Mouse (Mus musculus) 3T3-L1 (cell line): ENCODE measurements around the gene Mrpl37.

Experiments
- DNase-seq: peaks from one replicate; pipeline ENCODE4 v3.0.0-alpha.2; 2015; ENCODE audit warnings: low read depth, low spot score

The Mrpl37 gene

DNA sequence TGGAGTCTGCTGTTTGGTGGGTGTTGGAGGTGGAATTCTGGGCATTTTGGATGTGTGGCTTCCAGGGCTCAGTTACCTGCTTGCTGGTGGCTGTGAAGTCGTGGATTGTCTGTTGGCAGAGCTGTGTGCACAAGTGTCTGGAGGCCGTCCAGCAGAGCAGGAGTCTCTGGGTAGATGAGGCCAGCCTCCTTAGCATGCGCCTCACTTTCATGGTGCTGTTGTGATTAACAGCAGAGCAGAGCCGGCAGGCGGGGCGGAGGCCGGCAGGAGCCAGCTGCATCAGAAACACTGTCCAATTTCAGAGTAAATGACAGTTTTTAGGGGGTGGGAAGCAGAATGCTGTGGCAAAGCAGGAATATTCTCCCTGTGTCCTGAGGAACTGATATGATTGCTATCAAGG is 47.6 kb downstream of the Mrpl37 start:
- DNase-seq, result no peak

DNA sequence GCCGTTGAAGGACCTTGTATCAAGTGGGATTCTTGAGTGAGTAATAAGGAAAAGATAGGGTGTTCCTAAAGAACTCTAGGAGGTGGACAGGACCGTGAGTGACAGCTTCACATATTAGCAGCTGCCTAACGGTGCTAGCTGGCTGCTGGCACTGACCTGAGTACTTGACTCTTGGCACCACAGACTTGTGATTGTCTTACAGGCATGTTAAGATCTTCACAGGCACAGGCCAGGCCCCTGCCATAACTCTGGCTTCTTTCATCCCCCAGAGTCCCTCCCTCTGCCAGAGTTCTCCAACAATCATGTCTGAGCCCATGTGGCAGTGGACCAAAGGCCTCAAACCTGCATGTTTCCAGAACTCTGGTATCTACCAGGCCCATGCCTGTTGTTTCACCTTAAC is 48.1 kb downstream of the Mrpl37 start:
- DNase-seq, result no peak

DNA sequence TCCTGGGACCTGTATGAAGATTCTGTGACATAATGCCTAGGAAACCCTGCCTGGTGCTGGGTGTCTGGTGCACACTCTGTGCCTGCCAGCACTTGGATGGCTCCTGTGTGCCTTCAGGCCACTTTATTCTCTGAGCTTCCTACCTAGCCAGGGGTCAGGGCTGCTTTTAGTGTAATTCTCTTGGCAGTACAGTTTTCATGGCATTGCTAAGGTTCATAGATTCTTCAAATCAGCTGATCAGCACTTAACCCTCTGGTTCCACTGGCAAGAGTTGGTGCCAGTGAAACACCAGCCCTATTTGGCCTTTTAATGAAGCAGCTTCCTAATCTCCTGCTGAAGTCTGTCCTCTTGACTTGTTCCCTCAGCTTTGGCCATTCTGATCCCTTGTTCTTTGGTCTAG is 49.4 kb downstream of the Mrpl37 start:
- no peak for DNase-seq

DNA sequence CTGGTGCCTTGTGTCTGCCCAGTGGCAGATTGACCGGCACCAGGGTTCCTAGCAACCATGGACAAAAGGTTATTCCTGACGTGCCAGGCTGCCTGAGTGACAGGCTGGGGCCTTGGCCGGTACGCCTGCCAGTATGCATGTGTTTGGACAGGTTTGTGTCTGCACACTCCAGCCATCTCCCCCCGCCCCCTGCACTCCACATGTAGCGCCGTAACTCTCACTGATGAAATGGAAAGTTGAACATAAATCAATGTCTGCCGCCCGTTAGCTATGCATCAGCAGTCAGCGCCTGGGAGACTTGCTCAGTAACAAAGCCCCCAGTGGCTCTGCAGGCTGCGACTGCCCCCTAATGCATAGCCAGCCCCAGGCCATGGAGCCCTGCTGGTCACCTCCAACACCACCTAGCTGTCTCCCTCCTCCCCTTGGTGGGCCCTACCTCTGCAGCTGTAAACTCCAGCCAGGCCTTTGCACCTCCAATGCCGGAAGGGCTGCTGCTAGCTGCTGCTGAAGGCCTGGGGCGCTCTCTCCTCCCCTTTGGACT is 50.6 kb downstream of the Mrpl37 start:
- no peak for DNase-seq

DNA sequence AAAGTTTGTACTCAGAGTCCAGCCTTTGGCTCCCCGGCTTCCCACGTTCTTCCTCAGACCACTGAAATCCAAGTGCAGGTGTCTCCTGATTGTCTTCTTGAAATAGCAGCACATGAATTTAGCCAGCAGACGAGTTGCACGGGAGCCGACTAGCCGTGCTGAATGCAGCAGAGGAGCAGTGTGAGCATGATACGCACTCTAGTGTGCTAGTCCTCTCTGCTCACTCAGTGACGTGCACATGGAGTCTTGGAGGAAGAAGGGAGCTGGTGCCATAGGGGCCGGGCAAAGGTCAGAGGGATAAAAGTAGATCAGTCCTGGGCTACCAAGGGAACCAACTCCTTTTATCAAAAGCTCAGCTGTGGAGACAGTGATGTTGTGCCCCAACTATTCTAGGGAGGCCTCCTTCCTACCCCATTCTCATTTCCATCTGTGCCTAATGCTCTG is 52.8 kb downstream of the Mrpl37 start:
- DNase-seq, result no peak

DNA sequence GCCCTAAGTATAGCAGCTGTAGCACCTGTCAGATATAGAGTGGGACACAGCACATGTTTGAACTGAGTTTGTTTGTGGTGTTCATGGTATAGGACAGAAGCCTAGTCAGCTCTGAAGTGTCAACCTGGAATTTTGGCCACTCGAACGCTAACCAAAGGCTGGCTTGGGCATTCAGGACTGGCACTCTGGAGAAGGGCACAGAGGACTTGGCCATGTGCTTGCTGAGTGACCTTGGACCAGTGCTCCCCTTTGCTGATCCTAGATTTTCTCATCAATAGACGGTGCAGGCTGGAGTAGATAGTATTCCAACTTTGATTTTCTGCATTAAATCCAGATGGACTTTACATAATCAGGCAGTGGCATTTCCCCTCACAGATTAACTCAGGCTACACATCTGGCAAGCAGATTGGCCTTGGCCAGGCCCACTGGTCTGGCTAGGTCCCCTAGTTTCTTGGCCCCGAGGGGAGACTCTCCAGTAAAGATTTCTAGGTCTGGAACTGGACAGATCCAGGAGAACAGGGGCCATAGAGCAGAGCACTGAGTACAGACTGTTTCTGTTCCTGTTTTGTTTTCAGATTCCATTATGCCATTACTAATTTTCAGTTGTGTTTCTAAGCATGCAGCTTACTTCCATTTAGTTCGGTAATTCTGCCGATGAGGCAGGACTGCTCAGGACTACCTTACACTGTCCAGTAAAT is 53.4 kb downstream of the Mrpl37 start:
- no peak for DNase-seq

DNA sequence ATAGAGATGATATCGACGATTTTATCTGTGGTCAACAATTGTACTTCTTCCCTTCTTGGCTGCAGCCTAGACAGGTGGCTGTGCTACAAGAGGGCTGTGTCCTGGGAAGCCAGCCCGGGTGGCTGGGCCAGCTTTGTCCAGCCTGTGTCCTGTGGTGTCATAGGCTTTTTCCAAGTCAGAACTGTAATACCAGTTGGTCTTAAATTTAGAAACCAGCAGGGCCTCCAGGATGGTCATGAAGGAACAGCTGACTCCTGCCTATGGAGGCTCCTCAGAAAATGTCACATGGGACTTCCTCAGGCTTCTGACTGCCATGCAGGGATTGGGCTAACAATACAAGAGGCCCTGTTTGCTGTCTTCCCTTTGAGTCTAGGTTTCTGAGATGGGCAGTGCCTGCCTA is 54.1 kb downstream of the Mrpl37 start:
- DNase-seq, result no peak

DNA sequence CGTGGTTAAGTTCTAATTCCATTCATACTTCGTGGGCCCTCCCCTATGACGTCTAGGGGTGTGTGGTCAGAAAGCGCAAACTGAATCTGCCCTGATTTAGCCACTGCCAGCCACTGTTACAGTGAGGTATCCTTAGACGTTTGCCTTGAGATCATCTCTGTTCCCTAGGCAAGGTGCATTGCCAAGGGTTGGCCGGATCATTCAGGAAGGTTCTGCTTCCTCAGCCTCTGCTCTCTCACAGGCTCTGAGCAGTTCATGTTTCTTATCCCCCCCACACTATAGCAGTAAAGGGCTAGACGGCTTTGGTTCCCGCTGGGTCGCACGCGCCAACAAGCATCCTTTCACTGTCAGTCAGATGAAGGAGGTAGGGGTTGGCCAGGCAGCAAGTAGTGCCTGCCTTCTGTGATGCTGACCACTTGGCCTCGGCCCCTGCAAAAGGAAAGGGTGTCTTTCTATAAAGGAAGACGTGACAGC is 54.6 kb downstream of the Mrpl37 start:
- peak; percentile 88 for DNase-seq

DNA sequence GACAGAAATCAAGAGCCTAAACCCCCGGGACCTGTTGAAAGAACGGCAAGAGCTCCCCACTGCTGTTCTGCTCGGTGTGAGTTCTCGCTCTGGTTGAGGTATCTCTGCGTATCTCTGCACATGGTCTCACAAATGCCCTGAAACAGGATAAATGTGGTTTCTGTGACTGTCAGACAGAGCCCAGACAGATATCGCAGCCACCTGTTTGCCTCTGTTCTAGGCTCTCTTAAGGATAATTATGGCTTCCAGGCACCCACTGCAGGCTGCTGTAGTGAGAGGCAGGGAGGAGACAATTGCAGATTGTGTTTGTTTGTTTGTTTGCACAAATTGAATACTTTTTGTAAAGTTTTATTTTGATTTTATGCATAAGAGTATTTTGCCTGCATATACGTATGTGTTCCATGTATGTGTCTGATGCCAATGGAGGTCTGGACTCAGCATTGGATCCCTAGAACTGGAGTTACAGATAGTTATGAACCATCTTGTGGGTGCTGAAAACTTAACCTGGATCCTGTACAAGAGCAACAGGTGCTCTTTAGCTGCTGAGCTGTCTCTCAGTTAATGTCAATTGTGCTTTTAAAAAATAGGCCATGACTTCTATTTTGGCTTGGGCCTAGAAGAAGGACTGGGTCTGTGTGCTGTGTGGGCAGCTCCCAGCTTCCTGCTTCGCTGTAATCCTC is 55.2 kb downstream of the Mrpl37 start:
- DNase-seq, result no peak

DNA sequence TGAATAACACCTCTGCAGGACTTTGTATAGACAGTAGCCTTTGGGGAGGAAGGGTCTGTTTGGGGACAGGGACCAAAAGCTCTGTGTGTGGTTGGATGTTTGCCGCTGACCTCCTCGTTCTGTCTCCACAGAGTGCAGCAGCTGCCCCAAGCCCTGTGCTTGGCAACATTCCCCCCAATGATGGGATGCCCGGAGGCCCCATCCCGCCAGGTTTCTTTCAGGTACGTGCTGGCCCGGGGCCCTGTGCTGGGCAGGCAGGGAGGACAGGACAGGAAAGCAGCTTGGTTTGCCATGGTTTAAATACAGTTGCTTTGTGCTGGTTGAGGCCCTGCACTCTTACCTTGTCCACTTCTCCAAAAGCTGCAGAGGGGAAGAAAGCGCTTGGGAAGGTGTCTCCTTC is 57.1 kb downstream of the Mrpl37 start:
- no peak for DNase-seq

DNA sequence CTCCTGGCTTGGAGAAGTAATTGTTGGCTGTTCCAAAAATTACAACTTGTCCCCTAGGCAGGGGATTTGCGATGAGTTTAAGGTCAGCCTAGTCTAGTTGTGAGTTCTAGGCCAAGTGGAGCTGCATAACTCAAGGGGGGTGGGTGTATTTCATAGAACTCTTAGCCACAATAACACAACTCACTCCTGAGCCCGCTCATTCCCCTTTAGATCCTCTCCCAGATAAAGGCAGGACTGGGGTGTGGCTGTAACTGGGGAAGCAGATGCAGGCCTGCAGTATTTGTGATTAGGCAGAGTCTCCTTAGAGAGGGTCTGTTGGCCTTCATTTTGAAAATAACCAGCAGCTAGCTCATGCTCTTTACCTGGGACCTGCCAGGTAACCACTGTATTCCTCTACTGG is 58.5 kb downstream of the Mrpl37 start:
- DNase-seq, result no peak

DNA sequence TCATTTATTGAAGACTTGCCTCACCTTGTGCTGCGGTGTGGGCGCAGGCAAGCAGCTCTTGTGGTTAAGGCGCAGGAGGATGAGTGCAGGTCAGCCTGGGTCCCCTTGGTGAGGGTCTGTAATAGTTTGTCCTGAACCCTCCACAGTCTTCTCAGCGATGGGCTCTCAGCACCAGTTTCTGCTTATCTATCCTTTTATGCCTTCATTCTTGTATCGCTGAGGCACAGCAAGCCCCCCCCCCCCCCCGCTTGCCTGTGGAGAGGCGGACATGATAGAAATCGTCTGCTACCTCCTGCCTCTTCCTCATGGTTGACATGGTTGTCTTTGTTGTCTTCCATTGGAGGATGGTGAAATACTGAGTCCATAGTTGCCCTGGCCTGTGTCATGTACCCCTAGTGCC is 59.3 kb downstream of the Mrpl37 start:
- no peak for DNase-seq

DNA sequence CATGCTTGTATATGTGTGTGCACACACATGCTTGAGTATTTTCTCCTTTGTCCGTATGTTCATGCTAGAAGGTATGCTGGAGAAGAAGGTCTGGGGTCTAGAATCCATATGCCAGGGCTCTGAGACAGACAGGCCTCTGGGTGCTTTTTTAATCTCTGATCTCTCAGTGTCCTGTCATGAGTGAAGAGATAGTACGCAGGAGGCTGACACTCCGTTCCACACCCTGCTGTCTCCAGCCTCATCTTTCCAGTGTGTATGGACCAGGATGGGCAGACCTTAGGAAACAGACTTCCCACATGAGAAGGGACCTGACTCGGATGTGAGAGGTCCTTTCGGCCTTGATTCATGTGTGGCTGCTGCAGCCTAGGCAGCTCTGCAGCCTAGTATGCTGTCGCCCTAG is 59.9 kb downstream of the Mrpl37 start:
- no peak for DNase-seq

DNA sequence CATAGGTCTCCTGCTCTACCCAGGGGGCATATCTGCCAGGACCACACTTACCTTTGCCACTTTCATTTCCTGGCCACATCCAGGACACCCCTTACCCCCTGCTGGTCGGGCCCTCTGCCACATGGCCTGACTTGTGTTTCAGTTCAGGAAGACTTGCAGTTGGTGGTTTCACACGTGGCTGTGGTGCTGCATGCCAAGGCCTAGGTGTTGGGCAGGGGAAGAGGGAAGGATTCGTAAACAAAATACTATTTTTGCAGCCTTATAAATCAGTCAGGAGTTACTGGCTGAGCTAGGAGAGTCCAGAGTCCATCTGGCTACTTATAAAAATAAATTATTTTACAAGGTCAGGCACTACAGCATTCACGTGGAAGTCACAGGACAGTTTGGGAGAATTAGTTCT is 60.4 kb downstream of the Mrpl37 start:
- no peak for DNase-seq
